Mouse (Mus musculus): ENCODE data around the gene Ifitm3. TPM values are rescaled to one million over a fixed set of nuclear protein-coding genes. Genes with fewer than 3 reads are reported as not detected.
"Not testable (repeated sequence)": the region's sequence is repeated elsewhere in the genome, so short reads cannot be mapped to it uniquely, and the experiment has no call there.

Gene Ifitm3
- polyA plus RNA-seq, 1 experiment from 2014 or later, result 26.0 TPM

- WGBS, result 71% methylated on average over 4 of the region's 4 CpGs
- Histone ChIP-seq H3K4me1 (no peaks in the 10 kb centered on the region), H3K27me3 (no peaks in the 10 kb centered on the region), H3K9ac (no peak overlapping the region), H3K9me3 (replicated peaks) (no peaks in the 10 kb centered on the region), H3K36me3 (no peaks in the 10 kb centered on the region), H3K4me2 (replicated peaks) (no peak overlapping the region), H3K27ac (no peak overlapping the region), H3K4me3 (no peak overlapping the region)
- ATAC-seq (ENCODE audit: low FRiP score), result no peak
These were observed 21.5 kb downstream of the Ifitm3 start for GRCm38 (mm10) chr7:140989022-140989421.

GRCm38 (mm10) chr7:140987182-140988138, 23.1 kb downstream of the Ifitm3 start:
- H3K27me3 ChIP-seq, result no peaks in the 10 kb centered on the region
- no peak overlapping the region for H3K4me3 ChIP-seq
- WGBS, result 87% methylated on average over 17 of the region's 17 CpGs
- no peaks in the 10 kb centered on the region for H3K9me3 ChIP-seq (replicated peaks)
- H3K27ac ChIP-seq, result no peak overlapping the region
- no peak for ATAC-seq (ENCODE audit: low FRiP score)
- no peaks in the 10 kb centered on the region for H3K4me1 ChIP-seq
- H3K4me2 ChIP-seq (replicated peaks), result no peak overlapping the region
- no peaks in the 10 kb centered on the region for H3K36me3 ChIP-seq
- no peak overlapping the region for H3K9ac ChIP-seq

- Histone ChIP-seq H3K27ac (no peak overlapping the region), H3K36me3 (no peaks in the 10 kb centered on the region), H3K4me1 (no peaks in the 10 kb centered on the region), H3K4me3 (no peak overlapping the region), H3K9me3 (replicated peaks) (no peaks in the 10 kb centered on the region), H3K9ac (no peak overlapping the region), H3K4me2 (replicated peaks) (no peak overlapping the region), H3K27me3 (no peaks in the 10 kb centered on the region)
- no peak for ATAC-seq (ENCODE audit: low FRiP score)
- WGBS, result 90% methylated on average over 7 of the region's 7 CpGs
These were observed 27.6 kb downstream of the Ifitm3 start for GRCm38 (mm10) chr7:140982971-140983370.

GRCm38 (mm10) chr7:140981704-140982103, 28.9 kb downstream of the Ifitm3 start:
- no peak overlapping the region for H3K9ac ChIP-seq
- no peak for ATAC-seq (ENCODE audit: low FRiP score)
- no peak overlapping the region for H3K27ac ChIP-seq
- 88% methylated on average over 8 of the region's 8 CpGs for WGBS
- H3K36me3 ChIP-seq, result no peaks in the 10 kb centered on the region
- H3K4me1 ChIP-seq, result no peaks in the 10 kb centered on the region
- H3K27me3 ChIP-seq, result no peaks in the 10 kb centered on the region
- no peaks in the 10 kb centered on the region for H3K9me3 ChIP-seq (replicated peaks)
- no peak overlapping the region for H3K4me2 ChIP-seq (replicated peaks)
- no peak overlapping the region for H3K4me3 ChIP-seq

GRCm38 (mm10) chr7:140976720-140977119, 33.9 kb downstream of the Ifitm3 start:
- H3K27me3 ChIP-seq; H3K36me3 ChIP-seq; ATAC-seq (ENCODE audit: low FRiP score): not testable (repeated sequence)

GRCm38 (mm10) chr7:140975465-140975864, 35.1 kb downstream of the Ifitm3 start:
- Histone ChIP-seq H3K9me3 (replicated peaks) (no peaks in the 10 kb centered on the region), H3K36me3 (no peaks in the 10 kb centered on the region), H3K27me3 (peaks cover 4% of the 10 kb centered on the region), H3K27ac (no peak overlapping the region), H3K9ac (no peak overlapping the region), H3K4me3 (no peak overlapping the region), H3K4me1 (no peaks in the 10 kb centered on the region), H3K4me2 (replicated peaks) (no peak overlapping the region)
- 21% methylated on average over 3 of the region's 3 CpGs for WGBS
- ATAC-seq (ENCODE audit: low FRiP score), result no peak

More at GRCm38 (mm10) chr7:140976720-140977119, 33.9 kb downstream of the Ifitm3 start:
- not testable (repeated sequence) for H3K27ac ChIP-seq; H3K9me3 ChIP-seq (replicated peaks); H3K9ac ChIP-seq; H3K4me2 ChIP-seq (replicated peaks); H3K4me1 ChIP-seq; H3K4me3 ChIP-seq
- 94% methylated on average over 9 of the region's 9 CpGs for WGBS

- Histone ChIP-seq H3K4me1 (no peaks in the 10 kb centered on the region), H3K4me3 (no peak overlapping the region), H3K27me3 (peaks cover 10% of the 10 kb centered on the region), H3K36me3 (no peaks in the 10 kb centered on the region), H3K9ac (no peak overlapping the region), H3K4me2 (replicated peaks) (no peak overlapping the region), H3K9me3 (replicated peaks) (no peaks in the 10 kb centered on the region), H3K27ac (no peak overlapping the region)
- WGBS, result 15% methylated on average over 9 of the region's 9 CpGs
- ATAC-seq (ENCODE audit: low FRiP score), result no peak
These were observed 35.6 kb downstream of the Ifitm3 start for GRCm38 (mm10) chr7:140974940-140975339.

GRCm38 (mm10) chr7:140973396-140974165, 37.0 kb downstream of the Ifitm3 start:
- peaks cover 10% of the 10 kb centered on the region for H3K27me3 ChIP-seq
- no peak overlapping the region for H3K9ac ChIP-seq
- ATAC-seq (ENCODE audit: low FRiP score), result no peak
- no peaks in the 10 kb centered on the region for H3K36me3 ChIP-seq
- no peak overlapping the region for H3K4me2 ChIP-seq (replicated peaks)
- no peaks in the 10 kb centered on the region for H3K9me3 ChIP-seq (replicated peaks)
- H3K4me1 ChIP-seq, result no peaks in the 10 kb centered on the region
- no peak overlapping the region for H3K4me3 ChIP-seq
- 19% methylated on average over 14 of the region's 14 CpGs for WGBS
- no peak overlapping the region for H3K27ac ChIP-seq

GRCm38 (mm10) chr7:140971479-140972171, 38.9 kb downstream of the Ifitm3 start:
- Histone ChIP-seq H3K27me3 (peaks cover 10% of the 10 kb centered on the region), H3K9ac (no peak overlapping the region; the same call in 1 of the 2 replicates), H3K9me3 (replicated peaks) (no peaks in the 10 kb centered on the region), H3K4me3 (no peak overlapping the region), H3K36me3 (no peaks in the 10 kb centered on the region), H3K27ac (no peak overlapping the region), H3K4me2 (replicated peaks) (no peak overlapping the region), H3K4me1 (peaks cover 4% of the 10 kb centered on the region)
- no peak for ATAC-seq (ENCODE audit: low FRiP score)
- 85% methylated on average over 8 of the region's 8 CpGs for WGBS

- no peaks in the 10 kb centered on the region for H3K36me3 ChIP-seq
- WGBS, result 44% methylated on average over 7 of the region's 7 CpGs
- ATAC-seq (ENCODE audit: low FRiP score), result no peak
These were observed 39.6 kb downstream of the Ifitm3 start for GRCm38 (mm10) chr7:140970931-140971330.

GRCm38 (mm10) chr7:140968710-140969109, 41.9 kb downstream of the Ifitm3 start:
- 23% methylated on average over 3 of the region's 3 CpGs for WGBS

More at GRCm38 (mm10) chr7:140970931-140971330, 39.6 kb downstream of the Ifitm3 start:
- peaks cover 10% of the 10 kb centered on the region for H3K27me3 ChIP-seq
- peaks cover 4% of the 10 kb centered on the region for H3K4me1 ChIP-seq
- H3K4me2 ChIP-seq (replicated peaks), result no peak overlapping the region
- H3K27ac ChIP-seq, result no peak overlapping the region
- H3K4me3 ChIP-seq, result no peak overlapping the region
- no peaks in the 10 kb centered on the region for H3K9me3 ChIP-seq (replicated peaks)
- H3K9ac ChIP-seq, result no peak overlapping the region

More at GRCm38 (mm10) chr7:140968710-140969109, 41.9 kb downstream of the Ifitm3 start:
- not testable (repeated sequence) for H3K9ac ChIP-seq; H3K36me3 ChIP-seq; H3K27me3 ChIP-seq; H3K27ac ChIP-seq; H3K9me3 ChIP-seq (replicated peaks); ATAC-seq (ENCODE audit: low FRiP score); H3K4me2 ChIP-seq (replicated peaks); H3K4me1 ChIP-seq; H3K4me3 ChIP-seq

Measured in hindbrain, embryonic 12.5 days (tissue).